Mouse (Mus musculus): ENCODE results near the gene Polrmt. TPM values are rescaled to one million over a fixed set of nuclear protein-coding genes. Genes with fewer than 3 reads are reported as not detected.

Gene Polrmt
- polyA plus RNA-seq, 1 experiment from 2014 or later, result 30.9 TPM

DNA sequence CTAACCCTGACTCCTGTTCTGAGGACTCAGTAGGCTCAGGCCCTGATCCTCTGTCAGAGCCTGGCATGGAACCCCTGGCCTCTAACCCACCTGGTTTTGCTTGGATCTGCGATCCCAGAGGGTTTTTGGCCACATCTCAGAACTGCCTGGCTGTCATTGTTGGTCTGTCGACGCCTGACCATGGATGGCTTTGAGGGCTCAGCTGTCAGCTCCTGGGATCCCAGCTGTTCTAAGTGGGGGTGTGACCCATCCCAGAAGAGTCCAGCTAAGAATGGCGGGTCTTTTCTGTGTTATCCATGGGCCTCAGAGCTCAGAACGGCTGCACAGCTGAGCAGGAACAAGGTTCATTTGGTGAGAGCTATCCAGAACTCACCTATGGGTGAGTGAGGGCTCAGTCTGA is 25.3 kb downstream of the Polrmt start:
- no peak overlapping the region for H3K4me2 ChIP-seq
- 53% methylated on average over 5 of the region's 5 CpGs for WGBS
- H3K4me1 ChIP-seq, result peaks cover 24% of the 10 kb centered on the region
- H3K9ac ChIP-seq, result no peak overlapping the region
- no peaks in the 10 kb centered on the region for H3K9me3 ChIP-seq
- peaks cover 57% of the 10 kb centered on the region for H3K27me3 ChIP-seq (replicated peaks)
- no peak overlapping the region for H3K27ac ChIP-seq (replicated peaks)
- H3K36me3 ChIP-seq, result no peaks in the 10 kb centered on the region
- H3K4me3 ChIP-seq, result no peak overlapping the region
- no peak for ATAC-seq (ENCODE audit: extremely low read depth, insufficient number of reproducible peaks, low FRiP score, low TSS enrichment)

- ATAC-seq (ENCODE audit: extremely low read depth, insufficient number of reproducible peaks, low FRiP score, low TSS enrichment), result no peak
- Histone ChIP-seq H3K27ac (replicated peaks) (no peak overlapping the region), H3K9me3 (no peaks in the 10 kb centered on the region), H3K4me3 (peak overlapping the region; percentile 67), H3K4me2 (peak overlapping the region; percentile 96), H3K27me3 (replicated peaks) (peaks cover 82% of the 10 kb centered on the region), H3K36me3 (no peaks in the 10 kb centered on the region), H3K9ac (no peak overlapping the region), H3K4me1 (peaks cover 25% of the 10 kb centered on the region)
- WGBS, result 7% methylated on average over 43 of the region's 43 CpGs
These were observed 28.6 kb downstream of the Polrmt start for GRCm38 (mm10) chr10:79717640-79718357.

GRCm38 (mm10) chr10:79716988-79717355 is 29.4 kb downstream of the Polrmt start:
- WGBS, result under 1% methylated on average over 43 of the region's 44 CpGs
- H3K27me3 ChIP-seq (replicated peaks), result peaks cover 76% of the 10 kb centered on the region

GRCm38 (mm10) chr10:79716254-79716987 is 30.0 kb downstream of the Polrmt start, which contains the start of gene Hcn2:
Gene Hcn2 (plus strand): TSS chr10:79716634.
- Histone ChIP-seq H3K4me3 (peak within 1 kb of the TSS; percentile 67), H3K27ac (replicated peaks) (no peak within 1 kb of the TSS), H3K4me2 (peak within 1 kb of the TSS; percentile 96), H3K9ac (peak within 1 kb of the TSS; percentile 73), H3K9me3 (no peaks in the 10 kb centered on the region), H3K36me3 (peaks cover 8% of the 10 kb centered on the region), H3K4me1 (peaks cover 36% of the 10 kb centered on the region), H3K27me3 (replicated peaks) (peaks cover 76% of the 10 kb centered on the region)
- WGBS, result 1% methylated on average over 58 of the region's 91 CpGs
- ATAC-seq (ENCODE audit: extremely low read depth, insufficient number of reproducible peaks, low FRiP score, low TSS enrichment), result no peak

More at GRCm38 (mm10) chr10:79716988-79717355, 29.4 kb downstream of the Polrmt start:
- peak overlapping the region; percentile 96 for H3K4me2 ChIP-seq
- peak overlapping the region; percentile 73 for H3K9ac ChIP-seq
- peaks cover 3% of the 10 kb centered on the region for H3K36me3 ChIP-seq
- no peaks in the 10 kb centered on the region for H3K9me3 ChIP-seq
- H3K27ac ChIP-seq (replicated peaks), result no peak overlapping the region
- ATAC-seq (ENCODE audit: extremely low read depth, insufficient number of reproducible peaks, low FRiP score, low TSS enrichment), result no peak
- H3K4me3 ChIP-seq, result peak overlapping the region; percentile 67
- peaks cover 33% of the 10 kb centered on the region for H3K4me1 ChIP-seq

DNA sequence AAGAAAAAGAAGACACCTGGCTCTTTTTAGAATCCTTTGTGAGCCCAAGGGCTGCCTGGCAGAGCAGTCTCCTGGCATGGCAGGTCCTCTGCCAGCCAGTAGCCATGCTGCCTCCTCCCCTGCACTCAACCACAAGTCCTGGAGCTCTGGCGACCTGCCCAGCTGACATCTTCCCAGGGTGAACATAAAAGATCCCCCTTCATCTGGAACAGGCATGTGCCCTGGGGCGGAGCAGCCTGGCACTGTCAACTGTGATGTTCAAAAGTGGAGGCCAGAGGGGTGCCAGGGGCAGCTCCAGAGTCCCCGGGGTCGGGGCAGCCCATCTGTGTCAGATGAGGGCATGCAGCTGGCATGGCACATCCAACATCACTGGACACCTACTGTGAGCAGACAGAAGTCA is 31.4 kb downstream of the Polrmt start:
- H3K9ac ChIP-seq, result no peak overlapping the region
- H3K4me3 ChIP-seq, result no peak overlapping the region
- no peaks in the 10 kb centered on the region for H3K9me3 ChIP-seq
- peaks cover 22% of the 10 kb centered on the region for H3K36me3 ChIP-seq
- H3K4me1 ChIP-seq, result peaks cover 41% of the 10 kb centered on the region
- peaks cover 65% of the 10 kb centered on the region for H3K27me3 ChIP-seq (replicated peaks)
- 56% methylated on average over 4 of the region's 4 CpGs for WGBS
- no peak for ATAC-seq (ENCODE audit: extremely low read depth, insufficient number of reproducible peaks, low FRiP score, low TSS enrichment)
- H3K4me2 ChIP-seq, result no peak overlapping the region
- no peak overlapping the region for H3K27ac ChIP-seq (replicated peaks)

GRCm38 (mm10) chr10:79713163-79713562 is 33.2 kb downstream of the Polrmt start:
- H3K4me3 ChIP-seq, result no peak overlapping the region
- H3K4me2 ChIP-seq, result no peak overlapping the region; the same call in 1 of the 2 replicates
- H3K9me3 ChIP-seq, result no peaks in the 10 kb centered on the region
- no peak for ATAC-seq (ENCODE audit: extremely low read depth, insufficient number of reproducible peaks, low FRiP score, low TSS enrichment)
- peaks cover 47% of the 10 kb centered on the region for H3K27me3 ChIP-seq (replicated peaks)
- H3K36me3 ChIP-seq, result peaks cover 41% of the 10 kb centered on the region
- no peak overlapping the region for H3K27ac ChIP-seq (replicated peaks)
- WGBS, result 17% methylated on average over 1 of the region's 1 CpGs
- H3K9ac ChIP-seq, result no peak overlapping the region
- H3K4me1 ChIP-seq, result peaks cover 59% of the 10 kb centered on the region

GRCm38 (mm10) chr10:79712499-79713126 is 33.8 kb downstream of the Polrmt start:
- Histone ChIP-seq H3K9me3 (no peaks in the 10 kb centered on the region), H3K4me2 (peak overlapping the region; percentile 1; the same call in 1 of the 2 replicates), H3K27me3 (replicated peaks) (peaks cover 41% of the 10 kb centered on the region), H3K4me1 (peaks cover 62% of the 10 kb centered on the region), H3K9ac (no peak overlapping the region), H3K27ac (replicated peaks) (no peak overlapping the region), H3K4me3 (no peak overlapping the region), H3K36me3 (peaks cover 46% of the 10 kb centered on the region)
- 10% methylated on average over 6 of the region's 6 CpGs for WGBS
- 0 out of 2 replicates have a peak, but pooled peaks have one; percentile 7 for ATAC-seq (ENCODE audit: extremely low read depth, insufficient number of reproducible peaks, low FRiP score, low TSS enrichment)

DNA sequence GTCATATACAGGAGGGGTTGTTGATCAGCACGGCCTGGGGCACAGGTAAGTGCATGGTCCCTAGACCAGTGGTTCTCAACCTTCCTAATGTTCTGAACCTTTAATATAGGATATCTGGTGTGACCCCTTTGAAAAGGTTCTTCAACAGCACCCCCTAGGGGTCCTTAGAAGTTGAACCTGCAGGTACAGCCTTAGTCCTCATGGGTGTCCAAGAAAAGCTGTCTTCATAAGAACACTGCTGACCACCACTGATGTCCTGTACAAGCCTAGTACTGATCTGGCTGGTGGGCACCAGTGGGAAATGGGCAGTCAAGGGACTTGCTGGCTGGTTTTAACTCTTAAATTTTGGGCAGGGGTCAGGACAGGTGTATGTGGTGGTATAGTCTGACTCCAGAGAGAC is 34.4 kb downstream of the Polrmt start:
- peaks cover 51% of the 10 kb centered on the region for H3K36me3 ChIP-seq
- WGBS, result 77% methylated on average over 1 of the region's 1 CpGs

DNA sequence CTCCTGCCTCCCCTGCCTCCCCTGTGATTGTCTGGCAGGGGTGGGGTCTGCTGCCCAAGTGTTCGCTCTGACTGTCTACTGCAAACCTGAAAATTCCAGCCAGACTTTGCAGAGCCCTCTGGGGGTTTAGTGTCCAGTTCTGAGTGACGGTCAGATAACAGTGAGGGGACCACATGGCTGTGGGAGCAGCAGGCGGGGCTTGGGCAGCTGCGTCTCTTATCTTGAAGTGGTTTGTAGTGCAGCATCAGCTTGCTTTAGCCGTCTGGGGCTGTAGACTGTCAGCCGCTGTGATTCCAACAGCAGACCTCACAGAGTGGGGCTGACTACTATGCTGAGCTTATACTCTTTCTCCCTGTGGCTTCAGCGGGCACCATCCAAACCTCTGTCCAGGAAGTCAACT is 37.1 kb downstream of the Polrmt start:
- H3K27me3 ChIP-seq (replicated peaks), result peaks cover 8% of the 10 kb centered on the region
- no peaks in the 10 kb centered on the region for H3K9me3 ChIP-seq
- WGBS, result 15% methylated on average over 7 of the region's 7 CpGs
- H3K36me3 ChIP-seq, result peaks cover 60% of the 10 kb centered on the region
- peak overlapping the region; percentile 97 for H3K4me2 ChIP-seq
- H3K4me1 ChIP-seq, result peaks cover 73% of the 10 kb centered on the region
- H3K4me3 ChIP-seq, result peak overlapping the region; percentile 27
- ATAC-seq (ENCODE audit: extremely low read depth, insufficient number of reproducible peaks, low FRiP score, low TSS enrichment), result 0 out of 2 replicates have a peak, but pooled peaks have one; percentile 4
- peak overlapping the region; percentile 64 for H3K9ac ChIP-seq
- peak overlapping the region; percentile 73 for H3K27ac ChIP-seq (replicated peaks)

More for the DNA sequence above, 34.4 kb downstream of the Polrmt start:
- Histone ChIP-seq H3K4me1 (peaks cover 62% of the 10 kb centered on the region), H3K27ac (replicated peaks) (no peak overlapping the region), H3K4me3 (no peak overlapping the region), H3K4me2 (no peak overlapping the region), H3K27me3 (replicated peaks) (peaks cover 35% of the 10 kb centered on the region), H3K9me3 (no peaks in the 10 kb centered on the region), H3K9ac (no peak overlapping the region)
- ATAC-seq (ENCODE audit: extremely low read depth, insufficient number of reproducible peaks, low FRiP score, low TSS enrichment), result no peak

GRCm38 (mm10) chr10:79708668-79709067 is 37.7 kb downstream of the Polrmt start:
- no peaks in the 10 kb centered on the region for H3K9me3 ChIP-seq
- H3K4me2 ChIP-seq, result peak overlapping the region; percentile 97
- WGBS, result 70% methylated on average over 21 of the region's 21 CpGs
- peaks cover 2% of the 10 kb centered on the region; the same call in 1 of the 2 replicates for H3K27me3 ChIP-seq (replicated peaks)
- H3K4me1 ChIP-seq, result peaks cover 73% of the 10 kb centered on the region
- peak overlapping the region; percentile 27 for H3K4me3 ChIP-seq
- no peak for ATAC-seq (ENCODE audit: extremely low read depth, insufficient number of reproducible peaks, low FRiP score, low TSS enrichment)
- H3K9ac ChIP-seq, result peak overlapping the region; percentile 64
- H3K36me3 ChIP-seq, result peaks cover 60% of the 10 kb centered on the region
- peak overlapping the region; percentile 73 for H3K27ac ChIP-seq (replicated peaks)

GRCm38 (mm10) chr10:79707759-79708158 is 38.6 kb downstream of the Polrmt start:
- peak overlapping the region; percentile 97 for H3K4me2 ChIP-seq
- no peaks in the 10 kb centered on the region for H3K27me3 ChIP-seq (replicated peaks)
- peak overlapping the region; percentile 95 for H3K9ac ChIP-seq
- H3K4me3 ChIP-seq, result peak overlapping the region; percentile 75
- peak overlapping the region; percentile 84; the same call in 1 of the 2 replicates for H3K27ac ChIP-seq (replicated peaks)
- no peak for ATAC-seq (ENCODE audit: extremely low read depth, insufficient number of reproducible peaks, low FRiP score, low TSS enrichment)
- no peaks in the 10 kb centered on the region for H3K9me3 ChIP-seq
- H3K36me3 ChIP-seq, result peaks cover 60% of the 10 kb centered on the region
- peaks cover 67% of the 10 kb centered on the region for H3K4me1 ChIP-seq
- 45% methylated on average over 4 of the region's 4 CpGs for WGBS

Measured in heart, embryonic 13.5 days (tissue).